Mouse (Mus musculus) erythroblast, embryonic 14.5 days (primary cell): ENCODE data around the gene Nelfe. TPM values are rescaled to one million over a fixed set of nuclear protein-coding genes. Genes with fewer than 3 reads are reported as not detected.

Experiments
- H3K27me3 ChIP-seq: 2 replicates; pipeline ENCODE4 v1.6.1; 2012; ENCODE audit warnings: inconsistent platforms; ENCODE audit not compliant: control insufficient read depth
- H3K36me3 ChIP-seq: 2 replicates; pipeline ENCODE4 v1.6.1; 2012; ENCODE audit warnings: mild to moderate bottlenecking, inconsistent platforms; ENCODE audit not compliant: control insufficient read depth
- H3K4me1 ChIP-seq: 2 replicates; pipeline ENCODE4 v1.6.1; 2012; ENCODE audit warnings: inconsistent platforms; ENCODE audit not compliant: control insufficient read depth
- H3K4me3 ChIP-seq: replicated peaks from 2 replicates; pipeline ENCODE3; 2012; ENCODE audit warnings: moderate library complexity, mild to moderate bottlenecking, inconsistent platforms
- H3K9me3 ChIP-seq: 2 replicates; pipeline ENCODE4 v1.6.1; 2012; ENCODE audit warnings: low read length, inconsistent platforms, mixed read lengths; ENCODE audit not compliant: control insufficient read depth
- GATA1 ChIP-seq: IDR thresholded peaks from 2 replicates; pipeline ENCODE4 v1.6.1; 2012; ENCODE audit warnings: low read length, inconsistent platforms, mixed read lengths
- TAL1 ChIP-seq: IDR thresholded peaks from 3 replicates; pipeline ENCODE4 v1.6.1; 2012; ENCODE audit warnings: low read length, inconsistent platforms, mixed read lengths
- polyA plus RNA-seq: library from polyadenylated mRNA; stranded (reverse); fragments of >175 nt; gene quantifications from 2 replicates; pipeline ENCODE4 v1.2.3, GENCODE M21; 2012

Gene Nelfe
- polyA plus RNA-seq, 1 experiment, result 30.9 TPM

GRCm38 (mm10) chr17:34861704-34862415 lies 11.7 kb downstream of the Nelfe start:
- TF ChIP-seq TAL1, result no peak
- TF ChIP-seq GATA1, result no peak
- Histone ChIP-seq H3K27me3 (no peaks in the 10 kb centered on the region), H3K4me3 (peak overlapping the region; percentile 43)

GRCm38 (mm10) chr17:34862416-34863081 lies 12.4 kb downstream of the Nelfe start, which contains the start of gene Cfb:
Gene Cfb, minus strand, starts transcription at chr17:34862518.
- Histone ChIP-seq H3K9me3 (no peaks in the 10 kb centered on the region), H3K36me3 (peaks cover 15% of the 10 kb centered on the region), H3K27me3 (no peaks in the 10 kb centered on the region), H3K4me3 (peak within 1 kb of the TSS; percentile 43), H3K4me1 (peaks cover 3% of the 10 kb centered on the region; the same call in 1 of the 2 replicates)
- no peak for TF ChIP-seq TAL1
- no peak for TF ChIP-seq GATA1

More at GRCm38 (mm10) chr17:34861704-34862415, 11.7 kb downstream of the Nelfe start:
- Histone ChIP-seq H3K4me1 (peaks cover 3% of the 10 kb centered on the region; the same call in 1 of the 2 replicates), H3K9me3 (no peaks in the 10 kb centered on the region), H3K36me3 (peaks cover 22% of the 10 kb centered on the region)

- Histone ChIP-seq H3K4me3 (no peak overlapping the region), H3K36me3 (no peaks in the 10 kb centered on the region; the same call in 1 of the 2 replicates), H3K4me1 (no peaks in the 10 kb centered on the region), H3K27me3 (peaks cover 1% of the 10 kb centered on the region; the same call in 1 of the 2 replicates), H3K9me3 (peaks cover 2% of the 10 kb centered on the region; the same call in 1 of the 2 replicates)
- TF ChIP-seq GATA1 (no peak), TAL1 (no peak)
These were observed 15.8 kb downstream of the Nelfe start for GRCm38 (mm10) chr17:34865981-34866380.

- TF ChIP-seq TAL1, result no peak
- TF ChIP-seq GATA1, result no peak
These were observed 24.1 kb downstream of the Nelfe start for GRCm38 (mm10) chr17:34874321-34874720.

GRCm38 (mm10) chr17:34879336-34879879 lies 29.2 kb downstream of the Nelfe start, which contains the start of gene Zbtb12:
Gene Zbtb12, plus strand, starts transcription at chr17:34879483.
- Histone ChIP-seq H3K4me3 (no peak within 1 kb of the TSS), H3K9me3 (no peaks in the 10 kb centered on the region), H3K36me3 (no peaks in the 10 kb centered on the region), H3K4me1 (peaks cover 20% of the 10 kb centered on the region), H3K27me3 (no peaks in the 10 kb centered on the region)
- TF ChIP-seq TAL1, result no peak
- no peak for TF ChIP-seq GATA1

More at GRCm38 (mm10) chr17:34874321-34874720, 24.1 kb downstream of the Nelfe start:
- peaks cover 3% of the 10 kb centered on the region; the same call in 1 of the 2 replicates for H3K9me3 ChIP-seq
- peaks cover 6% of the 10 kb centered on the region for H3K27me3 ChIP-seq
- no peak overlapping the region for H3K4me3 ChIP-seq
- H3K4me1 ChIP-seq, result no peaks in the 10 kb centered on the region
- H3K36me3 ChIP-seq, result no peaks in the 10 kb centered on the region; the same call in 1 of the 2 replicates

- TF ChIP-seq TAL1 (no peak), GATA1 (no peak)
- no peaks in the 10 kb centered on the region for H3K9me3 ChIP-seq
- no peaks in the 10 kb centered on the region for H3K27me3 ChIP-seq
- peaks cover 28% of the 10 kb centered on the region for H3K4me1 ChIP-seq
- H3K4me3 ChIP-seq, result peak overlapping the region; percentile 41
- no peaks in the 10 kb centered on the region for H3K36me3 ChIP-seq
These were observed 31.0 kb downstream of the Nelfe start for GRCm38 (mm10) chr17:34881166-34881565.

- no peak for TF ChIP-seq TAL1
- TF ChIP-seq GATA1, result no peak
- Histone ChIP-seq H3K36me3 (no peaks in the 10 kb centered on the region), H3K27me3 (no peaks in the 10 kb centered on the region), H3K4me1 (peaks cover 30% of the 10 kb centered on the region), H3K4me3 (peak within 1 kb of the TSS; percentile 41), H3K9me3 (no peaks in the 10 kb centered on the region)
These were observed 31.6 kb downstream of the Nelfe start, which contains the start of gene Gm20547 for GRCm38 (mm10) chr17:34881683-34882310. Gene Gm20547, minus strand, starts transcription at chr17:34882042.

- Histone ChIP-seq H3K9me3 (no peaks in the 10 kb centered on the region), H3K27me3 (no peaks in the 10 kb centered on the region), H3K4me1 (peaks cover 30% of the 10 kb centered on the region), H3K4me3 (no peak overlapping the region), H3K36me3 (no peaks in the 10 kb centered on the region)
- no peak for TF ChIP-seq GATA1
- no peak for TF ChIP-seq TAL1
These were observed 33.1 kb downstream of the Nelfe start for GRCm38 (mm10) chr17:34883332-34883731.

GRCm38 (mm10) chr17:34884704-34885103 lies 34.5 kb downstream of the Nelfe start:
- Histone ChIP-seq H3K36me3 (no peaks in the 10 kb centered on the region), H3K4me1 (peaks cover 30% of the 10 kb centered on the region), H3K9me3 (no peaks in the 10 kb centered on the region), H3K27me3 (no peaks in the 10 kb centered on the region), H3K4me3 (no peak overlapping the region)
- no peak for TF ChIP-seq TAL1
- no peak for TF ChIP-seq GATA1
